Mouse (Mus musculus): ENCODE measurements at regions not wholly inside any gene's neighbourhood (a gene's known extent, or its start where the extent isn't known, plus 50 kb on each side); places are given as distances from the start of the nearest gene placed in this dataset.
A peak's percentile ranks its signal among the peaks of the same experiment; 100 is the strongest.

- no peak for DNase-seq (ENCODE audit: low spot score)
These were observed 55.8 kb upstream of the Pak3 start for GRCm38 (mm10) chrX:143462632-143463031.

- DNase-seq (ENCODE audit: low spot score): no peak
These were observed 54.7 kb upstream of the Chrdl1 start for GRCm38 (mm10) chrX:143448636-143449346.

- DNase-seq (ENCODE audit: low spot score): peak; percentile 15
These were observed 50.5 kb upstream of the Chrdl1 start for GRCm38 (mm10) chrX:143444581-143444980.
